Comparison of ENCODE assay signal across 9 mouse cellular contexts in the genomic region with DNA sequence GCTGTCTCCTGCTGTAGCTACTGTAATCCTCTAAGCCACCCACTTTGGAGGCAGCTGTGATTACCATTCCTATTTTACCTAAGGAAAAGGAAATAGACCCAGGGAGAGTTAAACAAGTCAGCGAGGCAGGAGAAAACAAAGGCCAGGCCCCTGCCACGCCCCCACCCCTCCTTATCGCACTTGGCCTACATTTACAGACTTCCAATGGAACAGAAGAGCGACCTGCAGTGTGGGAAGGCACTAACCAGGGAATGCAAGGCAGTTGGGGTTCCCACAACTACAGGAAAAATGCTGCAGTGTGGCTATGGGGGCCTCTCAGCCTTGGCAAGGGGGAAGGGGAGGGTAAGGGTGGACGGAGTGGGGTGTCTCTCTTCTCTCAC. TPM values are rescaled to one million over a fixed set of nuclear protein-coding genes. Genes with fewer than 3 reads are reported as not detected.
DNase-seq lines count a peak whose midpoint lies in the region; ATAC-seq and TF ChIP-seq lines count a peak whose summit lies in the region.
"Had no signal": no experiment of that assay in that cellular context is flagged by ENCODE, and none has a peak within 500 bp of the region (broad histone marks: within the 10 kb centered on the region; RNA-seq: fewer than 3 reads in every experiment).

No protein-coding gene starts in this region.

- no peaks in the 10 kb centered on the region; the same call in 1 of the 2 replicates for H3K79me2 ChIP-seq in CH12.LX (replicated peaks; ENCODE audit: control insufficient read depth, extremely low read depth, insufficient read depth, poor library complexity, severe bottlenecking)

- H3K4me1 ChIP-seq in forebrain, embryonic 13.5 days = peaks cover 49% of the 10 kb centered on the region
- H3K4me1 ChIP-seq in forebrain, postnatal 0 days (ENCODE audit: insufficient read depth) = peaks cover 9% of the 10 kb centered on the region; the same call in 1 of the 2 replicates
- peaks cover 45 to 79% of the 10 kb centered on the region in 2 experiments for H3K4me1 ChIP-seq in CH12.LX (ENCODE audit: control insufficient read depth in 1 of 2, insufficient read depth in 2 of 2)
- peaks cover 50% of the 10 kb centered on the region for H3K4me1 ChIP-seq in heart, embryonic 16.5 days (ENCODE audit: control insufficient read depth, insufficient read depth, low read length)
- peaks cover 14% of the 10 kb centered on the region for H3K4me1 ChIP-seq in midbrain, embryonic 11.5 days (ENCODE audit: control insufficient read depth, insufficient read depth, low read length)

- no peaks in the 10 kb centered on the region for H3K36me3 ChIP-seq in forebrain, embryonic 13.5 days (ENCODE audit: poor library complexity, severe bottlenecking)
- H3K36me3 ChIP-seq in forebrain, postnatal 0 days (ENCODE audit: insufficient read depth) = no peaks in the 10 kb centered on the region
- H3K36me3 ChIP-seq in CH12.LX (replicated peaks in 1 of 2; ENCODE audit: control insufficient read depth in 1 of 2, insufficient read depth in 1 of 2, low read length in 1 of 2) = no peaks in the 10 kb centered on the region
- no peaks in the 10 kb centered on the region for H3K36me3 ChIP-seq in heart, embryonic 16.5 days (ENCODE audit: control insufficient read depth, insufficient read depth)
- no peaks in the 10 kb centered on the region for H3K36me3 ChIP-seq in midbrain, embryonic 11.5 days (ENCODE audit: control insufficient read depth, insufficient read depth, low read length)

- in situ Hi-C loops in CH12.LX (cut with MboI; ENCODE audit: low pct_ligation_motif_present, low pct_unique_long_range_greater_than_20kb, low sequenced_read_pairs) = no loop called here

- no peak overlapping the region for H3K4me3 ChIP-seq in forebrain, embryonic 13.5 days
- no peak overlapping the region for H3K4me3 ChIP-seq in forebrain, postnatal 0 days (ENCODE audit: low read depth, low read length)
- H3K4me3 ChIP-seq in CH12.LX (replicated peaks in 1 of 3; ENCODE audit: low read depth in 2 of 3, low read length in 2 of 3, poor library complexity in 1 of 3) = no peak overlapping the region
- H3K4me3 ChIP-seq in heart, embryonic 16.5 days (ENCODE audit: low read length) = no peak overlapping the region
- no peak overlapping the region for H3K4me3 ChIP-seq in midbrain, embryonic 11.5 days (ENCODE audit: low read depth, low read length)

- WGBS in forebrain, embryonic 13.5 days = 16% methylated on average over 5 of the region's 5 CpGs
- WGBS in forebrain, postnatal 0 days = 27% methylated on average over 5 of the region's 5 CpGs
- 23% methylated on average over 5 of the region's 5 CpGs for WGBS in heart, embryonic 16.5 days
- WGBS in midbrain, embryonic 11.5 days = 26% methylated on average over 5 of the region's 5 CpGs

- no peak for DNase-seq in forebrain, postnatal 0 days
- no peak for DNase-seq in CH12.LX (ENCODE audit: extremely low read depth)
- peak; percentile 85 for DNase-seq in midbrain, embryonic 11.5 days (ENCODE audit: low spot score, missing footprints)
- DNase-seq in ovary, adult 18-20 months (ENCODE audit: low spot score) = no peak
- DNase-seq in gastrocnemius, postnatal 36 days = no peak
- DNase-seq in layer of hippocampus, adult 9-10 months (ENCODE audit: low spot score) = no peak
- DNase-seq: gastrocnemius, postnatal 25 days had no signal

- H3K9me3 ChIP-seq in forebrain, embryonic 13.5 days (replicated peaks) = no peaks in the 10 kb centered on the region
- H3K9me3 ChIP-seq in forebrain, postnatal 0 days (ENCODE audit: low read length) = no peaks in the 10 kb centered on the region
- no peaks in the 10 kb centered on the region for H3K9me3 ChIP-seq in CH12.LX (replicated peaks; ENCODE audit: low read length)
- H3K9me3 ChIP-seq in heart, embryonic 16.5 days (replicated peaks; ENCODE audit: control insufficient read depth, low read length) = no peaks in the 10 kb centered on the region
- no peaks in the 10 kb centered on the region for H3K9me3 ChIP-seq in midbrain, embryonic 11.5 days (ENCODE audit: control insufficient read depth, low read length)

- no peak for TF ChIP-seq EP300 in CH12.LX (IDR thresholded peaks at IDR 0.05; ENCODE audit: low read length)

- intact Hi-C loops in gastrocnemius, postnatal 36 days (cut with DNase I) = no loop called here

- TF ChIP-seq POLR2A in CH12.LX (IDR thresholded peaks at IDR 0.05; ENCODE audit: low read depth, low read length) = no peak

- ATAC-seq in forebrain, embryonic 13.5 days = no peak
- no peak for ATAC-seq in forebrain, postnatal 0 days
- ATAC-seq in heart, embryonic 16.5 days (replicated peaks; ENCODE audit: extremely low read depth, insufficient read depth, low FRiP score) = no peak
- ATAC-seq in midbrain, embryonic 11.5 days (ENCODE audit: low FRiP score) = no peak

- H3K9ac ChIP-seq in forebrain, embryonic 13.5 days = no peak overlapping the region
- no peak overlapping the region for H3K9ac ChIP-seq in forebrain, postnatal 0 days
- H3K9ac ChIP-seq in CH12.LX (ENCODE audit: insufficient read depth, low read depth) = peak overlapping the region; percentile 75
- H3K9ac ChIP-seq in heart, embryonic 16.5 days (ENCODE audit: low read length) = peak overlapping the region; percentile 52
- H3K9ac ChIP-seq in midbrain, embryonic 11.5 days (ENCODE audit: low read length) = peak overlapping the region; percentile 24; the same call in 1 of the 2 replicates

- dilution Hi-C loops in CH12.LX (cut with MboI; ENCODE audit: extremely low pct_ligation_motif_present, extremely low pct_unique_long_range_greater_than_20kb, low sequenced_read_pairs) = no loop called here

- H3K27me3 ChIP-seq in forebrain, embryonic 13.5 days = no peaks in the 10 kb centered on the region
- H3K27me3 ChIP-seq in forebrain, postnatal 0 days (ENCODE audit: insufficient read depth, low read length) = no peaks in the 10 kb centered on the region
- no peaks in the 10 kb centered on the region for H3K27me3 ChIP-seq in CH12.LX (replicated peaks)
- no peaks in the 10 kb centered on the region for H3K27me3 ChIP-seq in heart, embryonic 16.5 days (ENCODE audit: control insufficient read depth, insufficient read depth, low read length)
- no peaks in the 10 kb centered on the region for H3K27me3 ChIP-seq in midbrain, embryonic 11.5 days (ENCODE audit: control insufficient read depth, insufficient read depth, low read length)

- no peak for TF ChIP-seq RAD21 in CH12.LX (IDR thresholded peaks at IDR 0.05; ENCODE audit: low read depth, low read length)

- H3K4me2 ChIP-seq in forebrain, embryonic 13.5 days = no peak overlapping the region
- H3K4me2 ChIP-seq in forebrain, postnatal 0 days (ENCODE audit: low read depth) = no peak overlapping the region
- H3K4me2 ChIP-seq in CH12.LX (ENCODE audit: insufficient read depth, low read depth, poor library complexity, severe bottlenecking) = no peak overlapping the region
- H3K4me2 ChIP-seq in heart, embryonic 16.5 days (ENCODE audit: low read depth, low read length) = no peak overlapping the region
- no peak overlapping the region for H3K4me2 ChIP-seq in midbrain, embryonic 11.5 days

- H3K27ac ChIP-seq in forebrain, embryonic 13.5 days = 0 out of 2 replicates have a peak overlapping the region, but pooled peaks have one; percentile 28
- H3K27ac ChIP-seq in forebrain, postnatal 0 days (ENCODE audit: low read depth, low read length) = no peak overlapping the region
- peak overlapping the region; percentile 97 for H3K27ac ChIP-seq in CH12.LX (ENCODE audit: insufficient read depth, low read depth)
- peak overlapping the region; percentile 88 for H3K27ac ChIP-seq in heart, embryonic 16.5 days (ENCODE audit: low read length)
- peak overlapping the region; percentile 44; the same call in 1 of the 2 replicates for H3K27ac ChIP-seq in midbrain, embryonic 11.5 days (ENCODE audit: low read depth, low read length)

- no peak for TF ChIP-seq CTCF in forebrain, postnatal 0 days (IDR thresholded peaks at IDR 0.05; ENCODE audit: low read depth)
- TF ChIP-seq CTCF in CH12.LX (conservative IDR thresholded peaks at IDR 0.05 in 1 of 2, IDR thresholded peaks at IDR 0.05 in 1 of 2; ENCODE audit: low read depth in 2 of 2, low read length in 2 of 2) = no peak

TF ChIP-seq in CH12.LX, 34 proteins besides CTCF, POLR2A, EP300 and RAD21:
- TF ChIP-seq CHD2 (IDR thresholded peaks at IDR 0.05; ENCODE audit: low read length) (no peak), TBP (conservative IDR thresholded peaks at IDR 0.05; ENCODE audit: low read depth, low read length) (no peak), ELF1 (IDR thresholded peaks at IDR 0.05; ENCODE audit: low read depth, low read length) (no peak), MAZ (IDR thresholded peaks at IDR 0.05; ENCODE audit: low read depth, low read length) (no peak), RCOR1 (conservative IDR thresholded peaks at IDR 0.05; ENCODE audit: low read depth, low read length) (no peak), CHD1 (IDR thresholded peaks at IDR 0.05; ENCODE audit: low read depth, low read length) (no peak), KAT2A (IDR thresholded peaks at IDR 0.05; ENCODE audit: insufficient replicate concordance, low read length) (no peak), NRF1 (IDR thresholded peaks at IDR 0.05; ENCODE audit: low read depth, low read length) (no peak), NELFE (IDR thresholded peaks at IDR 0.05; ENCODE audit: low read depth, low read length) (no peak), HCFC1 (IDR thresholded peaks at IDR 0.05; ENCODE audit: low read depth, low read length) (no peak), JUND (conservative IDR thresholded peaks at IDR 0.05; ENCODE audit: low read depth, low read length) (no peak), JUN (IDR thresholded peaks at IDR 0.05; ENCODE audit: insufficient read depth, low read depth, low read length) (no peak), MAX (IDR thresholded peaks at IDR 0.05; ENCODE audit: low read length) (no peak), ZKSCAN1 (IDR thresholded peaks at IDR 0.05; ENCODE audit: borderline replicate concordance, low read depth, low read length) (no peak), USF1 (IDR thresholded peaks at IDR 0.05; ENCODE audit: low read depth, low read length) (no peak), ETS1 (conservative IDR thresholded peaks at IDR 0.05; ENCODE audit: low read depth, low read length) (no peak)

RNA-seq across cellular contexts. Expression of gene Srp9, which starts 34.2 kb away (rescaled TPM):
- polyA plus RNA-seq in forebrain, embryonic 13.5 days (2015; fragmentation: Nextera tagmentation; extraction: Ambion mirVana) = 139 and 150 TPM in 2 replicates
- total RNA-seq in forebrain, postnatal 0 days (2014; rRNA removed) = 82.9 and 90.1 TPM in 2 replicates
- polyA plus RNA-seq in forebrain, postnatal 0 days (2015; fragmentation: Nextera tagmentation; extraction: Ambion mirVana) = 150 and 179 TPM in 2 replicates
- total RNA-seq in CH12.LX (2012; rRNA removed) (135 and 154 TPM in 2 replicates), CH12.LX (2014; rRNA removed) (221 and 235 TPM in 2 replicates)
- 138 and 153 TPM in 2 replicates for polyA plus RNA-seq in CH12.LX (2012; ENCODE audit: insufficient read length, low read depth)
- 85.9 and 111 TPM in 2 replicates for polyA plus RNA-seq in heart, embryonic 16.5 days (2015; fragmentation: Nextera tagmentation; extraction: Ambion mirVana)
- 158 and 189 TPM in 2 replicates for polyA plus RNA-seq in midbrain, embryonic 11.5 days (2014; fragmentation: Nextera tagmentation; extraction: Ambion mirVana)
- 10 to 100 TPM; 38.7 to 42.4 TPM for total RNA-seq in gastrocnemius, postnatal 36 days (2021)

Comparison
In these comparisons a context has a peak if more than half of its experiments do, and no peak if none do; other contexts are left out.
1. H3K9ac ChIP-seq: peak in CH12.LX (single experiment), heart, embryonic 16.5 days (single experiment) and midbrain, embryonic 11.5 days (single experiment); none in forebrain, embryonic 13.5 days (single experiment) and forebrain, postnatal 0 days (single experiment).